Mouse (Mus musculus) thymus, postnatal 36 days (tissue): Measurements from ENCODE around the gene Evx1.
"Not testable (repeated sequence)": the region's sequence is repeated elsewhere in the genome, so short reads cannot be mapped to it uniquely, and the experiment has no call there.

Experiments
- DNase-seq, 2 experiments: peaks; one replicate each; pipeline ENCODE4 v3.0.0; 2022; ENCODE audit warnings: mixed read lengths in 2 of 2

The Evx1 gene

GRCm38 (mm10) chr6:52321826-52322315 is 8.6 kb downstream of the Evx1 start:
- no peak for DNase-seq

GRCm38 (mm10) chr6:52322721-52323215 is 9.5 kb downstream of the Evx1 start:
- DNase-seq = no peak

GRCm38 (mm10) chr6:52323292-52323691 is 10.0 kb downstream of the Evx1 start:
- no peak for DNase-seq

- DNase-seq = no peak
Measured at GRCm38 (mm10) chr6:52324061-52324460, 10.8 kb downstream of the Evx1 start.

GRCm38 (mm10) chr6:52346816-52347215 is 33.5 kb downstream of the Evx1 start:
- DNase-seq = not testable (repeated sequence)

GRCm38 (mm10) chr6:52366021-52366420 is 52.7 kb downstream of the Evx1 start:
- no peak for DNase-seq

- no peak for DNase-seq
Measured at GRCm38 (mm10) chr6:52366533-52366932, 53.2 kb downstream of the Evx1 start.

GRCm38 (mm10) chr6:52367067-52367466 is 53.8 kb downstream of the Evx1 start:
- DNase-seq = no peak
